Mouse (Mus musculus) G1E-ER4 (cell line): ENCODE data around the gene Borcs5. TPM values are rescaled to one million over a fixed set of nuclear protein-coding genes. Genes with fewer than 3 reads are reported as not detected.

Experiments used
- GATA1 ChIP-seq: IDR thresholded peaks from one replicate; pipeline ENCODE4 v1.8.0; 2012; ENCODE audit warnings: low read length, inconsistent platforms
- polyA plus RNA-seq: library from polyadenylated mRNA; stranded (reverse); fragments of >175 nt; gene quantifications from 2 replicates; pipeline ENCODE4 v1.2.3, GENCODE M21; 2012

Borcs5 gene
- polyA plus RNA-seq, 1 experiment = 15.0 TPM

GRCm38 (mm10) chr6:134694988-134695387 is 55.7 kb downstream of the Borcs5 start:
- TF ChIP-seq GATA1 = no peak

- TF ChIP-seq GATA1 = no peak
Measured at GRCm38 (mm10) chr6:134695625-134696024, 56.3 kb downstream of the Borcs5 start.

- TF ChIP-seq GATA1 = no peak
Measured at GRCm38 (mm10) chr6:134696146-134696545, 56.8 kb downstream of the Borcs5 start.

- no peak for TF ChIP-seq GATA1
Measured at GRCm38 (mm10) chr6:134696554-134696953, 57.2 kb downstream of the Borcs5 start.

- TF ChIP-seq GATA1 = no peak
Measured at GRCm38 (mm10) chr6:134698243-134698642, 58.9 kb downstream of the Borcs5 start.

GRCm38 (mm10) chr6:134700451-134701210 is 61.3 kb downstream of the Borcs5 start:
- TF ChIP-seq GATA1 = no peak

GRCm38 (mm10) chr6:134701211-134701602 is 61.9 kb downstream of the Borcs5 start:
- no peak for TF ChIP-seq GATA1

GRCm38 (mm10) chr6:134702184-134702583 is 62.9 kb downstream of the Borcs5 start:
- no peak for TF ChIP-seq GATA1

GRCm38 (mm10) chr6:134703053-134703690 is 63.9 kb downstream of the Borcs5 start:
- TF ChIP-seq GATA1 = no peak

- TF ChIP-seq GATA1 = no peak
Measured at GRCm38 (mm10) chr6:134706467-134706866, 67.2 kb downstream of the Borcs5 start.

- no peak for TF ChIP-seq GATA1
Measured at GRCm38 (mm10) chr6:134710020-134710419, 70.7 kb downstream of the Borcs5 start.

- TF ChIP-seq GATA1 = no peak
Measured at GRCm38 (mm10) chr6:134713321-134713720, 74.0 kb downstream of the Borcs5 start.

GRCm38 (mm10) chr6:134713897-134714296 is 74.6 kb downstream of the Borcs5 start:
- TF ChIP-seq GATA1 = no peak

- peak; percentile 82 for TF ChIP-seq GATA1
Measured at GRCm38 (mm10) chr6:134716168-134716587, 76.9 kb downstream of the Borcs5 start.

- no peak for TF ChIP-seq GATA1
Measured at GRCm38 (mm10) chr6:134717886-134718667, 78.8 kb downstream of the Borcs5 start.

GRCm38 (mm10) chr6:134718668-134719065 is 79.4 kb downstream of the Borcs5 start:
- TF ChIP-seq GATA1 = no peak
